Mouse (Mus musculus): ENCODE measurements around the gene 1700012A03Rik.

1700012A03Rik gene

DNA sequence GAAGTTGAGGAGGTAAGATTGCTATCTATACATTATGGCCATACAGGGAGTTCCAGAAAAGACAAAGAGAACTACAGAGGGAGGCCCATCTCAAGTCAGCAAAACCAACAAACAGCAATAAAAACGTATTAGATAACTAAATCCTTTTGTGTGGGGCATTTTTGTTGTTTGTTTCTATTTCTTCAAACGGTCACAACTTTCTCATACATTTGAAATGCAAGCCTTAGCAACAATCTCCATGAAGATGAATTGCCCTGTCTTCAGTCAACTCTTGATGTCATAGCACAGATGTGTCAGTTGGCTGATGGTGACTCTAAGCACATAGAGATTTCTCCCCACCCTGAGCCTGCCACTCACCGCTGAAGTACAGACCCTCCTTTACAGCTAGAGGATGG lies at the start of gene 1700012A03Rik:
TSS of gene 1700012A03Rik (plus strand) at position 296 of the 395 bp plus-strand sequence.
- no peak for DNase-seq (ENCODE audit: low read depth)

DNA sequence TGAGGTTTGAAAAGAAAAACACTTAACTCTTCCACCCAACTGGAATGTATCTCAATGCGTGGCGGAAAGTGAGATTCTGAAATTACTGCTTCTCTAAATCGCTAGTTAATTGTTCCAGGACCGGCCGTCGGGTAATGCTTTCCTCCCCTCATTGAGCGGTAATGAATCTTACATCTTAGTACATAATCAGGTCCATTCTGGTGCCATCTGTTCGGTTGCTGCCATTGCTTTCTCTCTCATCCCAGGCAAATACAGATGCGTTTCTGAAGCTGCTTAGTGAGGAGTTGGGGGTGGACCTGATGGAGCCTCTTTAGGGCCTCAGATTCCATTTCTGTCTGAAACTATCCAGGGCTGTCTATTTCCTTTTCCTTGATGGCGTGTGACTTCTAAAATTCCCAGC lies 45.8 kb upstream of the 1700012A03Rik start:
- DNase-seq (ENCODE audit: low read depth): no peak

DNA sequence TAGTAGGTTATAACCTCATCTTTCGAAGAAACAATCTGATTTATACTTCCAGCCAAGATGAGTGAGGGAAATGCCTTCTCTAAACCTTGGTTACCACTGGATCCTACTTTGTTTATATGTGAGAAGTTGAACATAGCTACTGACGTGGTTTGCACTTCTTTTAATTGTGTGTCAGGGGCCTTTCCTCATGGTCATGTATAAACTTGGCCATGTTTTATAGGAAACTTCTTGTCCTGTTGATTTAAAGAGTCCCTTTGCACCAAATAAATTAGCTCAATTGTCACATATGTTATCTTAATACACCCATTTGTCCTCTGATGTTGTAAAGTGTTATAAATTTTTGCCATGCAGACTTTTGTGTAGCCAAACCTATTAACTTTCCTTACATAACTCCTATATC lies 44.1 kb upstream of the 1700012A03Rik start:
- no peak for DNase-seq (ENCODE audit: low read depth)

DNA sequence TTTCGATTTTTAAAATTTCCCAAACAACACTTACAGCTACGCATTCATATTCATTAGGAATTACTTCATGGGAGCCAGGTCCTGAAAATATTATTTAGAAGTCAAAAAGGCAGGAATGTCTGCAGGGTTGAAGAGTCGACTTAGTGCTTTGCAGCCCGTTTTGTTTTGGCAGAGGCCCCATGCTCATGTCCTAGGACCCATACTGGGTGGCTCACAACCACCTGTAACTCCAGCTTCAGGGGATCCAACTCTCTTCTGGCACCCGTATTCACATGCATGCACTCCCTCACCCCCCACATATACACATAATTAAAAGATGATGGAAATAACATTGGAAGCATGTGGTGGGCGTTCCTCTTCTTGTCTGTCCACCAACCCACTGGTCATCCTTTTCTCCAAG lies 43.7 kb upstream of the 1700012A03Rik start:
- no peak for DNase-seq (ENCODE audit: low read depth)

- DNase-seq (ENCODE audit: low read depth): no peak
These were observed 42.7 kb upstream of the 1700012A03Rik start for GRCm38 (mm10) chr6:32007336-32007735.

DNA sequence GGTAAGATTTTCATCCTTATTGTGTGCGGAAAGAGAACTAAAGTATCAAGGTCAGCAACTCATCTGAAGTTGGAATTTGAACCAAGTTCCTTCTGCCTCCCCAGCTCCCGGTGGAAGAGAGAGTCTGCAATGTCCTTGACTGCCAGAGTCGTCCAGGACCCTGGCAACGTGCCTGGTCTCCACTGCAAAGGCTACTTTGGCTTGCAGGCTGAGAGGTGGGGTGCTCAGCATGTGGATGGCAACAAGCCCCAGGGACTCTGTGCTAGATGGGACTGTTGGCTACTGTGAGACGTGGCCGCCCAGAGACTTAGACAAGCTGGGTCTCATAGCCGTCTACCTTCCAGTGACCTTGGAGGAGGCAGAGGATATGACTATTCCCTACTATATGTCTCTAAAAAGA lies 33.2 kb upstream of the 1700012A03Rik start:
- no peak for DNase-seq (ENCODE audit: low read depth)

GRCm38 (mm10) chr6:32017406-32018104 lies 32.5 kb upstream of the 1700012A03Rik start:
- DNase-seq (ENCODE audit: low read depth): no peak

DNA sequence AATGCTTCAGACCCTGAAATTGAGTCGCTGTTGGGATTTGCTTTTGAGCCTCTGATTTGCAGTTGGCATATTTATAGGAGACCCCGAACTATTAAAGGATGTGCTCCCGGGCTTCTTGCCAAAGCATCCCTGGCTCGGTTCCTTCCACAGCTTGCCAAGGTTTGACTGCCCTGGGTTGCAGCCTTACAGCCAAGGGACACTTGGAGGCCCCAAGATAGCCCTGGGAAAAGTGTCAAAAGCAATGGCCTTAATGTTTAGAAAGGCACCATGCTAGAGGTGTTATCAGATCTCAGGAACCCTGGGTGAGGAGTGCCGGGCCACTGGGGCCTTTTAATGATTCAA lies 32.0 kb upstream of the 1700012A03Rik start:
- no peak for DNase-seq (ENCODE audit: low read depth)

DNA sequence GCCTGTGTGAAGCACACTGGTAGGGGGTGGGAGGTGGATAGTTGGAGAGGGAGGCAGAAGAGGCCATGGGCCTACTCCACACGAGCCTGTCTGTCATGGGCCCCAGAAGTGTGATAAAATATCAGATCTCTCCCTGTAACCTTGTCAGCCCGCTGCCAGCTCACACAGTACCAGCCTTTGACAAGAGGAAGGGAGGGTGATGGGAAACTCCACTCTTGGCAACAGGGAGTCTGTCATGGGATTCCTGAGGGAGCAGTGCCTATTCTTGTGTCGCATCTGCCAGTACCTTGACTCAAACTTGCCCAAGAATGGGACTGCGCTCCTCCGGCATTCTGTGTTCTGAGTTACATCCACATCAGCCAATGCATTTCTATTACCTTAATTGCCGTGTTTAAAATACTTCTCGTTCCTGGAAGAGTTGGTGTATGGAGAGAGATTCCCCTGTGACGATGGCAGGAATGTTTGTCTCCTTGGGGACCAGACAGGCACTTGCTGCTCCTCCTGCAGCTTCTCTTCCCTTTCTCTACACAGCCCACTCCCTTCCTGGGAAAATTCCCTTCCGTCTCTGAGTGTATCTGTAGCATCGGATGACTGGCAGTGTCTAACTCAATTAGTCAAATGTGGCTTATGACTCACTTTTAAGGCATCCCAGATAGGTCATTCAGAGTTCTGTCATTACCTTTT lies 28.1 kb upstream of the 1700012A03Rik start:
- DNase-seq (ENCODE audit: low read depth): no peak

DNA sequence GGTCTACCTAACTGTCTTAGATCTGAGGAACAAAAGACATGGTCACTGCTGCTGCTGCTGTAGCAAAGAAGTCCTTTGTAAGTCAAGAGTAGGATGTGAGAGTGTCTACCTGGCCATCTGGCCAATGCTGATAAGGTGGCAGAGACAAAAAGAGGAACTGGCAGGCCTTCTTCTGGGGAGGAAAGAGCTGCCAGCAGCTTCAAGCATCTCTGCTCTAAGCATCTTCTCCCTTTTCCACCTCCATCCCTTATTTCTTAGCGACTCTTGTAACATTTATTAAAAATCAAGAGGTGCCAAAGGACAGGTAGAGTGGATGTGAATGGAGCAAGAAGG lies 27.5 kb upstream of the 1700012A03Rik start:
- DNase-seq (ENCODE audit: low read depth): no peak

- no peak for DNase-seq (ENCODE audit: low read depth)
These were observed 21.6 kb upstream of the 1700012A03Rik start for GRCm38 (mm10) chr6:32028228-32029009.

- DNase-seq (ENCODE audit: low read depth): no peak
These were observed 15.8 kb upstream of the 1700012A03Rik start for GRCm38 (mm10) chr6:32034226-32034625.

GRCm38 (mm10) chr6:32045344-32045743 lies 4.7 kb upstream of the 1700012A03Rik start:
- no peak for DNase-seq (ENCODE audit: low read depth)

DNA sequence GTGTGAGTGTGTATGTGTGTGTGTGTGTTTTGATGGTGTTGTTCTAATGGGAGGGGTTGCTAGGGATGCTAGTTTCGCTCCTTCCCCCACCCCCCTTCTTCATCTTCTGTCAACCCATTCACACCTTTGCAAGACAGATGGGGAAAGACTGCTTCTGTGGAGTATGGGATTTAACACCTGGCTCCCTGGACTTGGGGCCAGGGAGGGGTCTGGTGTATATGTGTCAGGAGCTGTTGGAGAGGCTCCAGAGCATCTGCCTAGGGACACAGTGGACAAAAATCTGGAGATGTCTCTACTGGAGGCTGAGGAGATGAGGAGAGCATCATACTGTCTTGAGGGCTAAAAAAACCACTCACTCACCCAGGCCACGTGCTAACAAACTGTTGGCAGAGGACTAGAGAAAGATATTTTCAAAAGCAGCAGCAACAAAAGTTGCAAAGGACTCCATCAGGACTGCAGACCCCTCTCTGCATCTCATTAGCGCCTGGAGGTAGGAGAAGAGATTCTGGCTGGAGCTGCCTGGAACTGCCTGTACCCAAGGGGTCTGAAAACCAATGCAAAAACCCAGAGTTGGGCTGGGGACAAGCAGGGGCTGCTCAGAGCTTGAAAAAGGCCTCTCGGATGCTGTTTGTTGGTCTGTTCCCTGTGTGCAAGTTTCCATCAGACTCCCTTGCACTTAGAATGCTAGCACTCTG lies 643 bp upstream of the 1700012A03Rik start:
- no peak for DNase-seq (ENCODE audit: low read depth)

DNA sequence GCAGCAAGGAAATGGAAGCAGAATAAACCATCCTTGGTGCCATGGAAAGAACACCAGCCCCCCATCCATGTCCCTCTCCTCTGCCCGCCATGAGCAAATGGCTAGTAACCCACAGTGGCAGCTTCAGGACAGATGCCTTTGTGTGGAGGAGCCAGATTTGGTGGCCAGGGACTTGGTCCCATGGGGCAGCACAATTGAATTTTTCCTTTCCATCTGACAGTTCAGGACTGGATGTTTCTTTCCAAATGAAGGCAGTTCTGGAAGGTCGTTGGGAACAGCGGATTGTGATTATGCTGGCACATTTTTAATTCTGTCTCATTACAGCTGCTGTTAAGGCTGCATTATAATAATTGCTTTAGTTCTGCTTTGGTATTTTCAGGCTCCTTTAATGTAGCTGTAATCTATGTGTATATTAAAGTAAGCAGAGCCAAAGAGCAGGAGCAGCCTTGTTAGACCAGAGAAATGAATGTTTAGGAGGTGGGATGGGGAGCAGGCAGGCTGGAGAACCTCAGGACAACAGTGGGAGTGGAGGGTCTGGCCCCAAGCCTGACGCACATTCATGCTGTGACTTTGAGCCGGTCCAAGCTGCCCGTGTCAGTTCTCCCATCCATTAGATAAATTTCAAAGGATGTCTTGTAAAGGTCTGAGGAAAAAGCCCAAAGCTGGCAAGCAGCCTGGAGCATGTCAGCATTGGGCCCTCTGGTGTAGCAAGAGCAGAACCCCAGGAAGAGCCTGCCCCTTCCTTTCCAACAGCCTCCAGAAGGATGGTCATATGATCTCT lies 2.3 kb downstream of the 1700012A03Rik start:
- DNase-seq (ENCODE audit: low read depth): no peak

DNA sequence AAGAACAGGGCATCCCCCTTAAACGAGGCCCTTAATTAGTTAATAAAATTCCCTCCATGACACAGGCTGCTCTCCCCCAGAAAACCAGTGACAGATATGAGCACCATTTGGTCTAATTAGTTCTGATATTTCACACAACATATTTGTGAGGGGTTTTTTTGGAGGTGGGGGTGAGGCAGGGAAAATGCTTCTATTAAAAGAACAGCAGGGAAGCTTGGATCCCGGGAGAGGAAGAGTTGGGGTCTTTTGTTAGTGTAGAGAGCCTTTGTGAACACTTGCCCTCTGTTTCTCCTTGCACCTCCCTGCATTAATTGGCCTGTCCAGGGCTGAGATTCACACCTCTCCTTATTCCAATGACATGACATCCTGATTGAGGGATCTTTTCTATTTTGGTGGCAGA lies 6.5 kb downstream of the 1700012A03Rik start:
- DNase-seq (ENCODE audit: low read depth): no peak

DNA sequence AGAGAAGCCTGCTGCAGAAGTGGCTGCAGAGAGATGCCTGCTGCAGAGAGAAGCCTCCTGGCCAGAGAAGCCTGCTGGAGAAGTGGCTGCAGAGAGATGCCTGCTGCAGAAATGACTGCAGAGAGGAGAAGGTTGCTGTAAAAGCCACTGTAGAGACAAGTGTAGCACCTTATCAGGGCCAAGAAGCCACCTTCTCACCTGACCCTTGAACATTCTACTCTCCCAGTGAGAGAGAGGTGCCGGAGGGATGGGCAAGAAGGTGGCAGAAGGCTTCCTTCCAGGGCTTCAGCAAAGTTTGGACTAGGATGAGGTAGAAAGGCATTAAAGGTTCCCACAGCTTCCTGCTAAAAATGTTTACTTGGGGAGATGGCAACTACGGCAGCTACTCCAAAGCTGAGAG lies 8.5 kb downstream of the 1700012A03Rik start:
- DNase-seq (ENCODE audit: low read depth): no peak

DNA sequence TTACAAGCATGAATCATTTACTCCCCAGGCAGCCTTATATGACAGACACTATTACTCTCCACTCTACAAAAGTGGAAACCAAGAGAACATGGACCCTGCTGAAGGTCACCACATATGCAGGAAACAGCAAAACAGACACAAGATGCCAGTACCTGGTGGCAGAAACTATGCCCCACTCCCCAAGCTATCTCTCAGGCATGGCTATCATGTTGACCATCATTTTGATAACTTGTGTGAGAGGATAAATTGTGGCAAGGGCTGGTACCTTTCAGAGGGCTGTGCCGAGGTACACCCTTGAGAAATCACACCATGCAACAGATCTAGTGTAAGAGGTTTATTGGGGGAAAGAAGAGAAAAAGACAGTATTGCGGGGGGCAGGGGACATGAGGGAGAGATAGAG lies 10.6 kb downstream of the 1700012A03Rik start:
- no peak for DNase-seq (ENCODE audit: low read depth)

DNA sequence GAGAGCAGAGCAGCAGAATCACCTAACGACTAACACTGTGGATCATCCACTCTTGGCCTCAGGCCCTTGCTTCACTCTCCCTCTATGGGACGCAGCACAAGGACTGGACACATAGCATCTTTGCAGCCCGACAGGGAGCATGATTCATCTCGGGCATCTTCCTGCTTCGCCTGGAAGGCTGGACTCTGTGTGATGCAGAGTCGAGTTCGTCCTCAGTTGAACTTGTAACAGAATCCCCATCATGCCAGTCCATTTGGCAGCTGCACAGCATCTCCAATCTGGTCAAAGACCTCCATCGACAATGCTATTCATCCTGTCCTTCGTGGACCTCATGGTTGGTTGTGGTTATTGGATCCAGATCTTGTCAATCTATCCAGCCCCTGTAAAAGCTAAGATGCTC lies 11.2 kb downstream of the 1700012A03Rik start:
- no peak for DNase-seq (ENCODE audit: low read depth)

- no peak for DNase-seq (ENCODE audit: low read depth)
These were observed 15.9 kb downstream of the 1700012A03Rik start for GRCm38 (mm10) chr6:32065789-32066510.

DNA sequence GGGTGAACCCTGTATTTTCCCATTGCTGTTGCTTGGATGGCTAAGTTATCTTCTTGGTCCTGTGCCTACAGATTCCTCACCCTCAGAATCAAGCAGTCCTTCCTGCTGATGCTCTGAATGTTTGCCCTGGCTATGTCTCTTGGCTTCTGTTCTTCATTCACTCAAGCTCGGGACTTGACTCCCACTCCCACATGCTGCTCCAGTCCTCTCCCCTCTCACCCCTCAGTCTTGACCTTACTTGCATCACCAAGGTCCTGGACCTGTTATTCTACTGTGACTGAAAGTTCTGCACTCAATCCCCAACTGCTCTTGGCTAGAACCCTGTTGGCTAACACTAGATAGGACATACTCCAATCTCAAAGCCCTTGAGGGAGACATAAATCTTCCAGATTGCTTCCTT lies 22.1 kb downstream of the 1700012A03Rik start:
- no peak for DNase-seq (ENCODE audit: low read depth)

Data from naive thymus-derived CD4-positive, alpha-beta T cell, adult 2 months (primary cell).